Mouse (Mus musculus) lung, postnatal 14 days (tissue): Measurements from ENCODE around the gene Mrgprh.

Experiments
- DNase-seq: peaks from one replicate; pipeline ENCODE4 v3.0.0; 2021

Gene Mrgprh

GRCm38 (mm10) chr17:12875734-12876133 is at the start of gene Mrgprh:
Mrgprh (plus strand) TSS chr17:12876034.
- no peak for DNase-seq

DNA sequence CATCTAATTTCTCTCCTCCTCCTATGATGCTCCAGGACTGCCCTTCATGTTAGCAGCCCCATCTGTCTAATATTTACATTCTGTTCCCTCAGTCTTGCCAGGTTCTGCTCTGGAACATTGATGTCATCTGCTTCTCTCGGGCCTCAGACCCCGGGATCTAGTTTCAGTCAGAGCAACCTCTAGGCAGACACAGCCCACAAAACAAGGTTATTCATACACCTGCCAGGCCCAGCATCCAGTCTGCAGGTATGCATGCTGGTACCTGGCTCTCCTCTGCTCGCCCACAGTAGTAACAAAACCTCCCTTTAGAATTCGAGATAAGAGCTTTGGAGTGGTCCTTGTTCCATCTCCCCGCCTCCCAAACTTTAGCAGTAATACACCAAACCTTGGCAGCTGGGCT is 45.5 kb upstream of the Mrgprh start:
- DNase-seq, result no peak

- DNase-seq, result peak; percentile 22
Observed at GRCm38 (mm10) chr17:12832231-12832630, 43.6 kb upstream of the Mrgprh start.

GRCm38 (mm10) chr17:12832657-12833056 is 43.2 kb upstream of the Mrgprh start:
- no peak for DNase-seq

- DNase-seq, result no peak
Observed at GRCm38 (mm10) chr17:12834317-12834716, 41.5 kb upstream of the Mrgprh start.

GRCm38 (mm10) chr17:12834826-12835225 is 41.0 kb upstream of the Mrgprh start:
- DNase-seq, result no peak

DNA sequence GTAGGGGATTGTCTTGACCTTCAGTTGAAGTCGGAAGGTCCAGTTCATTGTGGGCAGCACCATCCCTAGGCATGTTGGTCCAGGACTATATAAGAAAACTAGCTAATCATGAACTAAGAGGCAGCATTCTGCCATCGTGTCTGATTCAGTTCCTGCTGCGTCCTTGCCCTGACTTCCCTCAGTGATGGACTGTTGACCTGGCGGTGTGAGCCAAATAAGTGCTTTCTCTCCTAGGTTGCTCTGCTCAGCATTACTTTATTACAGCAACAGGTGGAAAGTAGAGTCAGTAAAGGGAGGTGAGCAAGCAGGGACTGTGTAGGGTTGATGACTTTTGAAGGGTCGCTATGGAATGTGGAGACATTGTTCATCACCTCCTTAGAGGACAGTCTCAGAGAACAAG is 40.1 kb upstream of the Mrgprh start:
- no peak for DNase-seq

- DNase-seq, result no peak
Observed at GRCm38 (mm10) chr17:12839475-12840267, 36.2 kb upstream of the Mrgprh start.

GRCm38 (mm10) chr17:12843826-12844225 is 32.0 kb upstream of the Mrgprh start:
- no peak for DNase-seq

- DNase-seq, result no peak
Observed at GRCm38 (mm10) chr17:12844540-12844939, 31.3 kb upstream of the Mrgprh start.

DNA sequence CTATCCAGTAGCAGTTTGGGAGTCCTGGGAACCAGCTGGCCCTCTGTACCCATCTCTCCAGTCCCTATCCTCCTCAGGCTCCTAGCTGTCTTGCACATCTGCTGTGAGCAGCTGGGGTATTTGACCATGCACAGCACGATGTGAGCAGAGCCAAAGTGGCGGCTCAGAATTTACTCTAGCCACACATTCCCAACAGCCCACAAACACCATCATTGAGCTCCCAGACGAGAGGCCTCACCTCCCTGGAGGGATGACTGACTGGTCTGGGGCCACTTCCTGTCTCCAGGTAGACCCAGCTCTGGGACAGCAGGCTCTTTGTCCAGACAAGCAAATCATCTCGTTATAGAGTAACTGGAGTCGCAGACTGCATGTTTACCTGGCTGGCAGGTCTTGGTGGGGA is 30.0 kb upstream of the Mrgprh start:
- DNase-seq, result no peak

GRCm38 (mm10) chr17:12846474-12846873 is 29.4 kb upstream of the Mrgprh start:
- DNase-seq, result no peak

DNA sequence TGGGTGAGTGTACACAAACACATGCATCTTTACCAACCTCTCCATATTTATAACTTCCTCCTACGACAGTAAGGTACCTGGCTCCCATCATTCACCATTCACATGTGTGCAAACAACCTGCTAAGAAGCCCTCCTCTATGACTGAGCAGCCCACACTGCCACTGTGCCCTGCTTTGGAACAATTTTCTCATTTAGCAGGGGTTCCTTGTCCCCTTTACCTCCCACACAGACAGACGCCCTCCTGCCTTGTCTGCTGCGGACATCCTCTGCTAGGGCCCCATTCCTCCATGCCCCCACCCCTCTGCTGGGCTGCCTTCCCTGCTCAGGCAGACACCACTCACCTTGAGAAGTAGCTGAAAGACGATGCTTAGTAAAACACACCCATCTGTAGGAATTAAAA is 28.1 kb upstream of the Mrgprh start:
- no peak for DNase-seq

GRCm38 (mm10) chr17:12849778-12850382 is 26.0 kb upstream of the Mrgprh start:
- no peak for DNase-seq

DNA sequence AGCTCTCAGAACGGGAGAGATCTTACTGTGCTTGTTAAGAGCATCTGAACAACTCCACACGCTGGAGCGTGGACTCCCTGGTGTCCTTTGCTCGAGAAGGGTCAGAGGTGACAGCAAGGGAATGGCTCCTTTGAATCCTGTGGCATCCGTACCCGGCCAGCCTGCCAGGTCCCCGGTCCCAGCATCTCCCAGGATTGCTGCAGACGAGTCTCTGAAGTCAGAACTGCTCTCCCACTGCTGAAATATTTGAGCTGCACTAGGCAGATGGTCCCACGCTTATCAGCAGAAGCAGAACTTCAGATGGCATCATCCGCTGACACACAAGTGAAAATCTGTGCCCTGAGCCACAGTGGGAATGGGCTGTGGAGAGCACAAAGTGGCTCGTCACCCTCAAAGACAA is 24.1 kb upstream of the Mrgprh start:
- DNase-seq, result no peak

DNA sequence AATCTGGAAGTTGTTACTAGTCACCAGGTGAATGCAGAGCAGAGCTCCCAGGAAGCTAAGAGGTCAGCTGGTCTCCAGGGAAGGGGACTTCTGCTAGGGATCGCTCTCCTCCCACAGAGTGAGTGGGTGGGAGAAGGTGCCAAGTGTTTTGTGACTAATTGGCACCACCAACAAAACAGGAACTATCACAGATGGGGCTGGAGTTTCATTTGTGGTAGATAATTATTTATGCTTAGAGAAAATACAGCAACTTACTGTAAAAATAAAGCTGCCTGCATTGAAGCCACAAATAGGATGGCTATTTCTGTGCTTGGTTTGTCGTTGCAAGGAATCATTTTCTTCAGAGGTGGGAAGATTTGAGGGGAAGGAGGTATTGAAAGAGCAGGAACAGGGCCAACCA is 22.0 kb upstream of the Mrgprh start:
- DNase-seq, result no peak

- no peak for DNase-seq
Observed at GRCm38 (mm10) chr17:12854386-12854785, 21.4 kb upstream of the Mrgprh start.

DNA sequence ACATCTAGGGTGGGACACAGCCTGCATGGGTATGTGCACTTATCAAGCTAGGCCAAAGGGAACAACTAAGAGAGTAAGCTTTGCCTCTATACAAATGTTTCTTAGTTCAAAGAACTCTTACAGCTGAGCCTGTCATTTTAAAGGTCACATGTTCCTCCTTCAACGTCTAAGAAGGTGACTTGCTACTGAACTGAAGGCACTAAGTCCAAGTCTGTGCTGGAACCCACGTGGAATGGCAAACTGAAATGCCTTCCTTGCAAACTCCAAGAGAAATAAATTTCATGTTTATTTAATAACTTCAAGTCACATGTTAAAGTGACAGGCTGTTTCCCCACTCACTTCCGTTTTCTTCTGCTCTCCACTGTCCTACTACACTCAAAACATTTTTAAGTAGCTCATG is 18.4 kb upstream of the Mrgprh start:
- DNase-seq, result no peak

- peak; percentile 10 for DNase-seq
Observed at GRCm38 (mm10) chr17:12858072-12858471, 17.8 kb upstream of the Mrgprh start.

DNA sequence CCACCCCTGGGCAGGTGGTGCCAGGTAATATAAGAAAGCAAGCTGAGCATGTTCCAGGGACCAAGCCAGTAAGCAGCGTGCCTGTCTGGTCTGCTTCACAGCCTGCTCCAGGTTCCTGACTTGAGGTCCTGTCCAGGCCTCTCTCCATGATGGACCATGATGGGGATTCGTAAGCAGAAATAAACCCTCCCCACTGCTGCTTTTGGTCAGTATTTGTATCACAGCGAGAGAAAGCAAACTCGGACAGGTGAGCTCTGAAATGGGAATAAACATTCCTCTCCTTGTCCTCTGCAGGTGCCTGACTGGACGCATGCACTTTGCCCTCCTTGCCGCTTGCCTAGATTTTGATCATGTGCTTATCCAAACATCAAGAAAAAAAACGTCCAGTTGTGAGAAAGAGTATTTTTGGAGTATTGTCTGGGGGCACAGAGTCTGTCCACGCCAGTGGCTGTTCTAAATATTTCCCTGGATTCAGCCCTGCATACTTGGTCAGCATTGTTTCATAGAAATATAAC is 16.8 kb upstream of the Mrgprh start:
- DNase-seq, result no peak

DNA sequence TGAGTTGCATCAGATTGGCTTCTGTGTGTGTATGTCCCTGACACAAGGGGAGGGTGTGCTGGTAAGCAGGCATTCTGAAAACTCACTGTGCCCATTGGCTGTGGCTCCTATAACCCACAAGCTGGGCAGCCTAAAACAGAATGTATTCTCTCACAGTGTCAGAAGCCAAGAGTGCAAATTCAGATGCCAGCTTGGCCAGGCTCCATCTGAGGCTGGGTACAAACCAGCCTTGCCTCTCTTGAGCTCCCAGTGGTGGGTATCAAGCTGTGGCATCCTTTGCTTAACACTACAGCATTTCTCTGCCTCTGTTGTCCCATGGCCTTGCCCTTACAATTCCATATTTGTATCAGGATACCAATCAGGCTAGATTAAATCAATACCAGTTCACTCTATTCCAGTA is 11.7 kb upstream of the Mrgprh start:
- DNase-seq, result no peak

GRCm38 (mm10) chr17:12865407-12865806 is 10.4 kb upstream of the Mrgprh start:
- no peak for DNase-seq

- DNase-seq, result no peak
Observed at GRCm38 (mm10) chr17:12866853-12867252, 9.0 kb upstream of the Mrgprh start.

- no peak for DNase-seq
Observed at GRCm38 (mm10) chr17:12868043-12868442, 7.8 kb upstream of the Mrgprh start, which contains the start of gene Mas1. Mas1 (minus strand) TSS chr17:12868143.
